Mouse (Mus musculus): ENCODE measurements around the gene Fsd2. TPM values are rescaled to one million over a fixed set of nuclear protein-coding genes. Genes with fewer than 3 reads are reported as not detected.
A peak's percentile ranks its signal among the peaks of the same experiment; 100 is the strongest.

Fsd2 gene
- total RNA-seq, 1 experiment from 2014 or later = 0.10 TPM

DNA sequence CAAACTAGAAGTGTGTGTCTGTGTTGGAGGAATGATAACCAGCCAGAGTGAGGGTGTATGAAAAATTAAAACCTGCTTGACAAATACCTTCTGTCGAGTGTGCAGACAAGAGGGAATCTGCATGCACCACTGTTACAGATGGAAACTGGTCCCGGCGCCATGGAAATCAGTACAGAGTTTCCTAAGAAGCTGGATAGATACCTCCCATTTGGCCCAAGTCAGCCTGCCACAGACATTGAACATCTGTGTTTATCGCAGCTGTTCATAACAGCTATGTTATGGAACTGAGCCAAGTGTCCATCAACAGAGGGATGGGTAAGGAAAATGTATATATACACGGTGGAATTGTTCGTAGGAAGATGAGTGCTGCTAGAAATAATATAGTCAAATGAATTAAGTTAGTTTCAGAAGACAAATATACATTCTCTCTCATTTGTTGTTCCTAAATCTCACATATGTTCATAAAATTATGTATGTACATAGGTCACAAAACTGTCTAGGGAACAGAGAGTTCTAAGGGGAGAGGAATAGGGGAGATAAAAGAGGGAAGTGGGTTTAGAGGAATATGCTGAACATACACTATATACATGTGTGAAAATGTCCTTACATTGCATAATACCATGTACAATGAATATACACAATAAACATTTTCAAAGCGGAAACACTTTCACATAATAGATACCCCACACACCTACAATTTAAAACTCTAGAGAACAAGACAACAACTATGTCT is 9.3 kb downstream of the Fsd2 start:
- no peak for ATAC-seq (replicated peaks; ENCODE audit: insufficient number of reproducible peaks, low FRiP score, low TSS enrichment, poor library complexity, severe bottlenecking)

DNA sequence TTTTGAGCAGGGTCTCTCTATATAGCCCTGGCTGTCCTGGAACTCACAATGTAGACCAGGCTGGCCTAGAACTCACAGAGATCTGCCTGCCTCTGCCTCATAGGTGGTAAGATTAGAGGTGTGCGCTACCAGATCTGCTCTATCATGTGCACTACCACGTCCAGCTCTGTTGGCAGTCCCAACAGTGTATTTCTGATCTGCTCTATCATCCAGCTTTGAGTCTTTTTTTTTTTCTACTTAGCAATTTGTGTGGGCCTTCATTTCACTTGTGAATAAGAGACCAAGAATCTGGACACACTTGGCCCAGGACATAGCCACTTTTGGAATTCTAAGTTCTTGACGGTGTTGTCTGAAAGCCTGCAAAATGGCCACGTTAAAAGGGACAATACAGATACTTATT is 9.9 kb downstream of the Fsd2 start:
- no peak for ATAC-seq (replicated peaks; ENCODE audit: insufficient number of reproducible peaks, low FRiP score, low TSS enrichment, poor library complexity, severe bottlenecking)

DNA sequence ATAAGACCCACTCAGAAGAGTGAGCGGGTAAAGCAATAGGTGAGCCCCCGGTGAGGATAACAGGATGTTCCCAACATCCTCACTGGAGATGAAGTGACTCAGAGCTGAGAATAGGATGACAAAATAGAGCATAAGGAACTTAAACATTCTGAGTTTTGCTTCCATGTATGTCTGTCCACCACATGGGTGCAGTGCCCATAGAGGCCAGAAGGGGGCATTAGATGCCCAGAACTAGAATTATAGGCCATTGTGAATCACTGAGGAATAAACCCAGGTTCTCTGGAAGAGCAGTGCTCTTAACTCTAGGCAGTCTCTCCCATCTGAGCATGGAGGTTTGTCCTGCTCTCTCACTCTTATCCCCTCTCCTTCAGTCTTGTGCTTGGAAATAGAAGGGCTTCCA is 12.4 kb downstream of the Fsd2 start:
- no peak for ATAC-seq (replicated peaks; ENCODE audit: insufficient number of reproducible peaks, low FRiP score, low TSS enrichment, poor library complexity, severe bottlenecking)

DNA sequence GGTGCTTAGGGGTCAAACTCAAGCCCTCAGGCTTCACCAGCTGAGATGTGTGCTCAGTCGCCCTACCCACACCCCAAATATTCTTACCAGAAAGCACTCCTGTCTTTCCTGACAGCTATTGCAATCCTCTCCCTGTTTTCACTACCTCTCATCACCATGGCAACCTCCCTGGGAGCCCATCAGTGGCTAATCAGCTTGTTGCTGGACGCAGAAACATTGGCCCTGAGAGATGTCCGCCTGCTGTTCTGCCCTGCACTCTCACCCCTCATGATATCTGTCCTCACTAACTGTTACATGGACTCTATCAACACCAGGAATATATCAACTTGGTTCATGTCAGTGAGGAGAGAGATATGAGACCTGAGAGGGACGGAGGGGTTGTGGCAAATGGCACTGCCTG is 13.2 kb downstream of the Fsd2 start:
- ATAC-seq (replicated peaks; ENCODE audit: insufficient number of reproducible peaks, low FRiP score, low TSS enrichment, poor library complexity, severe bottlenecking) = no peak

DNA sequence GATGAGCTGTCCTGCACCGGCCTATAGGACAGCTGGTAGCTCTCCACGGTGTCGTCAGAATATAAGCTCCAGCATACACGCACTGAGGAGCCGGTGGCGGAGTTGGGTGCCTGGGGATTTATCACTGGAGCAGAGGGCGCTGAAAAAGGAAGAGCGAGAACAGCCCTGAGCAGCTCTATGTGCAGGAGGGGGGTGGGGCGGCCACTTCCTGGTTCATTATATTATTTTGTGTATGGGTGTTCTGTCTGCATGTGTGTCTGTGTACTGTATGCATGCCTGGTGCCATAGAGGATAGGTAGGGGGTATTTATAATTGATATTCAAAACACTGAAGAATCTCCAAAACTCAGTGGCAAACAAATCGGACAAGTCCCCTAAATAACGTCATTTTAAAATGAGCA is 17.9 kb downstream of the Fsd2 start:
- no peak for ATAC-seq (replicated peaks; ENCODE audit: insufficient number of reproducible peaks, low FRiP score, low TSS enrichment, poor library complexity, severe bottlenecking)

DNA sequence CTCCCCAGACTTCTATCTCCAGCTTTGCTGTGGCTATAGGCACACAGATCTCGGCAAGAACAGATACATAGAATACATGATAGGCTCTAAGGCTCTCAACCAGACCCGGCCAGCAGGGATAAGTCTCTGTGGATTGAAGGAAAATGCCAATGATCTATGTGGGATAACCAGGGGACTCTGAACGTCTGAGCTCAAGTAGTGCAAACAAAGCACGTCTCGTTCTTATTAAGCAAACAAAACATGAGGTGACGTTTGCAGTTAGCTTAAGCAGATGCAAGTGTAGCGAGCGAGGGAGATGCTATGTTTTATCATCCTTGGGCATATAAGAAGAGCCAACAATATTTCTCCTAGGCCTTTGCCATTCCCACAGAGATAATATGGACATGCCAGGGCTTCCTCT is 23.8 kb downstream of the Fsd2 start:
- ATAC-seq (replicated peaks; ENCODE audit: insufficient number of reproducible peaks, low FRiP score, low TSS enrichment, poor library complexity, severe bottlenecking) = no peak

DNA sequence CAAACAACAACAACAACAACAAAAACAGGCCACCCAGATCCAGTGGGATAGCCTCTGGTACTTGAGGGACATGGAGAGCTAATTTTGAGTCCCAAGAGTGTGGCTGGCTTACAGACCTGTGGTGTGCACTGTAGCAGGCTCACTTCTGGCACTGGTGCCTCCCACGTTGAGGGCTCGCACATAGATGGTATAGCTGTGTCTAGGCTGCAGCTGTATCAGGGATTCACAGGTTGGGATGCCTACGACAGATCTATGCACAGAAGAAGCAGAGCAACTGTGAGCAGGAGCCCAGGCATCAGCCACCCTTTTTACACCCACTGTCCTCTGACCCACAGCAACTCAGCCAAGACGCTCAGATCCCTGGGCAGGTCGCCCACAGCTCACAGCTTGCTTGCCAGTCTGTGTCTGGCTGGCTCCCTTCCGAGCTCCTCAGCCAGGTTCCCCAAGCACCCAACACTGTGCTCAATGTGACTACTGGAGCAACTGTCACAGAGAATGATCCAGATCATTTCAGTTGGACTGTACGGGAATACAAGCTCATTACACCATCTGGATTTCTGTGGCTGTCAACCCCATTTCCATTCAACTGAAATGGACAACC is 24.7 kb downstream of the Fsd2 start:
- no peak for ATAC-seq (replicated peaks; ENCODE audit: insufficient number of reproducible peaks, low FRiP score, low TSS enrichment, poor library complexity, severe bottlenecking)

DNA sequence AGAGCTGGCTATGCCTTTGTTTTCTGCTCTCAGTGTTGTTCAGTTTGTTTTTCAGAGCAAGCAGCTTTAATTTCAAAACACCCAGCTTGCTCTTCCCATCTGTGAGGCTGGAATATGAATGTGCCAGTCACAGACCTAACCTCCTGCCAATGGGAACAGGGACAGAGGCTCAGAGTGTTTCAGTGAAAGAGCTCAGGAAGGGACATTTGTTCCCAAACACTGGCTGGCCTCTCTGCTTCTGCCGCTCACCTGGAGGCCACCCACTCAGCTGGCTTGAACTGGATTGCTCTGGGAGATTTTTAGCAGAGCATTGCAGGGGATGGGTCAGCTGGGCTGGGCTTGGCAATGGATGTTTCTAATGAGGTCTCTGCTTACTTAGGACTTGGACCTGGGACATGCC is 25.7 kb downstream of the Fsd2 start:
- no peak for ATAC-seq (replicated peaks; ENCODE audit: insufficient number of reproducible peaks, low FRiP score, low TSS enrichment, poor library complexity, severe bottlenecking)

DNA sequence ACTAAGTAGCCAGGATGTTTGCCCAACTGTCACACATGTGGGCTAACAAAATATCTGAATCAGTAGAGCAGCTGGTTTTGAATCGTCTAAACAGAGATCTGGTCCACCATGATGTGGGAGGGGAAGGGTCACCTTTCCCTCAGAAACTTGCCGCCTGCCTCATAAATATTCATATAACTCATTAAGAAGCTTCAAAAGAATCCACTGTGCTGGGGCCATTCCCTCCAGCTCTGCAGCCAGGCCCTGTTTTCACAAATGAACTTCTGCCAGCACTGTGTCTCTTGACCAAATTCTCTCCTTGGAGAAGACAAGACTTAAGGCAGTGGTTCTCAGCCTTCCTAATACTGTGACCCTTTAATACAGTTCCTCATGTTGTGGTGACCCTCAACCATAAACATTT is 27.2 kb downstream of the Fsd2 start:
- ATAC-seq (replicated peaks; ENCODE audit: insufficient number of reproducible peaks, low FRiP score, low TSS enrichment, poor library complexity, severe bottlenecking) = no peak

DNA sequence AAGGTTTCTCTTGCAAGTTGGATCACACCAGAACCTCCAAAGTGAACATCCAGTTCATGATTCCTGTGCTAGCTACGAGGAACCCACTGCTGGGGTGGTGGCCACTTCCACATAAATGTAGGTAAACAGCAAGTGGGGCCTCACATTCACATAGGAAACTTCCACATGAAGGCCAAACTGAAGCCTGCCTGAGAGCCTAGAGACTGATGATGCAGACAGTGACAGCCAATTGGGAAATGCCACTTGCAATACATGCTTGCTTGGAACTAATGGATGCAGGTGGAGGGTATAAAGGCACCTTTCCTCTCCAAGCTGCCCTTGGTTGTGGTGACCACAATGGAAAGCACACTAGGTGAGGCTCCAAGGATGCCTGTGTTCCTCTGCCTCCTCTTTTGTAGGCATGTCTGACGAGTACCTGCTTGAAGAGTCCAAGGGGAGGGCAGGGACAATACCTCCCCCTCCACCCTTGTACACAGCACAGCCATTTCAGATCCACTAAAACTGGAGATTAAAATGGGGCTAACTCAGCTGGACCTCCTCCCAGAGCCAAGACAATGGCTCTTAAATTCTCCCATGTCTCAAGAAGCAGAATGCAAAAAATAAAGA is 28.6 kb downstream of the Fsd2 start:
- ATAC-seq (replicated peaks; ENCODE audit: insufficient number of reproducible peaks, low FRiP score, low TSS enrichment, poor library complexity, severe bottlenecking) = no peak

DNA sequence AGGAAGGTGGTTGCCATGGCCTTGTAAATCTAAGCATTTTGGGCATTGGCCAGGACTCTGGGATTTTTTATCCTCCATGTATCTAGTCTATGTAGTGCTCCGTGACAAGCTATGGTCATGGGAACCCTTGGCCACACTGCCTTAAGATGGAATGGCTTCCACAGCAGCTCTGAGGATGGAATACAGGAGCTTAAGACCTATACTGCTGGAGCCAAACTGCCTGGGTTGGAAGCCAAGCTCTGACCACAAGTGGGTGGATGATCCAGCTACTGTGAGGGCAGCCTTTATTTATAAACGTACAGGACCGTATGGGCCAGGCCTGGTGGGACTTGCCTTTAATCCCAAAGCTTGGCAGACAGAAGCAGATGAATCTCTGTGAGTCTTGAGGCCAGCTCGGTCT is 30.3 kb downstream of the Fsd2 start:
- ATAC-seq (replicated peaks; ENCODE audit: insufficient number of reproducible peaks, low FRiP score, low TSS enrichment, poor library complexity, severe bottlenecking) = no peak

DNA sequence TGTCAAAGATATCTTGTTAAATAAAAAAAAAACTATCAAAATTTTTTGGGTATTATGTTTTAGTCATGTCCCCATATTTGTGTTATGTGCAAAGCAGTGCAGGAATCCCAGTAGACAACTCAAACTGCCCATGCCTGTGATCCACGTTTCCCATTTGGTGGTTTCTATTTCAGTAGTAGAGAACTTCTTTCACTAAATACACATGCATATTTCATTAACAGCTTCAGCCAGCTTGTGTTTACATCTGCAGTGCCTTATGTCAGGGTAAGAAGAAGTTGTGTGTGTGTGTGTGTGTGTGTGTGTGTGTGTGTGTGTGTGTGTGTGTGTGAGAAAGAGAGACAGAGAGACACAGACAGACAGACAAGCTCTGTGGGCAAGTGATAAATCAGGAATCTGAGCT is 35.3 kb downstream of the Fsd2 start:
- ATAC-seq (replicated peaks; ENCODE audit: insufficient number of reproducible peaks, low FRiP score, low TSS enrichment, poor library complexity, severe bottlenecking) = no peak

DNA sequence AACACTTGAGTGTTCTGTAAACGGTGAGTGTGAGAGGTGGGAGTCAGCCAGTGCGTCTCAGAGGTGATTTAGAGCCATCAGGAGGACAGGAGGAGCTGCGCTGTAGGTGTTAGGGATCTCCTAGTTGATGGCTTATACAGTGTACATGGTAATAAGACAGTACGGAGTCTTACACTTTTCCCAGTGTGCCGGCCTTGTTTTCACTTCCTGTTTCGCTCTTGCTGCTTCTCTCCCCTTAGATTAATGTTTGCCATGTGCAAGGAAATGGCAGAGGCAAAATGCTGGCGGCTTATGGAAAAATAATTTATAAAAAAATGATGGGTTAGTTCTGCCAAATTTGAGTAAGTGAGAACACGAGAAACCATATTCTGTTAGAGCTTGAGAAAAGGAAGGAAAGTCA is 37.8 kb downstream of the Fsd2 start:
- no peak for ATAC-seq (replicated peaks; ENCODE audit: insufficient number of reproducible peaks, low FRiP score, low TSS enrichment, poor library complexity, severe bottlenecking)

DNA sequence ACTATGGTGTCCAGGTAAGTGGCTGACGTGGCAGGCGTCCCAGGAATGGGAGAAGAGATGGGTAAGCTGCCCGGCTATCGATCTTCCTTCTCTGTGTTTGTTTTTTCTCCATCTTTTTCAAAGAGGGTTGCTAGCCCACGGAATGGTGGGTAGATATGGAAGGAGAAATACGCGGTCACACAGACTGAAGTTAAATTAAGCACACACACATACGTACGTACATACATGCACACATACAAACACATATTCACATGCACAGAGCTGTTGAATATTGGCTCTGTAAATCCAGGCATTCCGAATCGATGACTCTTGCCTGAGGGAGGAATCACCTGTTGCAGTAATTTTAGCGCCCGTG is 43.1 kb downstream of the Fsd2 start:
- ATAC-seq (replicated peaks; ENCODE audit: insufficient number of reproducible peaks, low FRiP score, low TSS enrichment, poor library complexity, severe bottlenecking) = no peak

DNA sequence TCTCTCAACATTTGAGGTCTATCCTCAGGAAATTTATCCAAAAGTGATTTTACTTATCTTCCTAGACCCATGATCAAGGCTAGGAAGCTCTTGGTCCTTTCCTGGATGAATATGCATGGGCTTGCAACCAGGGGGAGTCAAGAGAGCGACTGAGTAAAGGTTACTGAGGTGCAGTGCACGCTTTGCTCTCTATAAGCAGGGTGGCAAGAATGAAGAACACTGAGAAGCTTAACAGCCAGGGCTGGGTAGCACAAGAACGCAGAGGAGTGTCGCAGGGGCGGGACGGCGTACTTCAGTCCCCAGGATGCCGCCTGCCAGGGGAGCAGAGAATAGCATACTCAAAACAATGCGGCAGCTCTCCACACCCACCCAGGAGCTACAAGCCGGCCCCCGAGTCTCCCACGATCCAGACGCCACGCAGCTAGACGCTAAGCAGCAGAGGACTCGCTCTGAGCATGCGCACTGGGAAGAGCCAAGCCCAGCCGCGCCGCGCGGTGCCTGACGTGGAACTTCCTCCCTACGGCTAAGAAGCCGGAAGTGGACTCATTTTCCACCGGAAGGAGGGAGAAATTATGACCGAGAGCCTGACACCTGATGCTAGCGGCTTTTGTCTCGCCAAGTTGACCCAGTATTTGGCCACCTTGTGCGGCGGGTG is 43.6 kb downstream of the Fsd2 start:
- ATAC-seq (replicated peaks; ENCODE audit: insufficient number of reproducible peaks, low FRiP score, low TSS enrichment, poor library complexity, severe bottlenecking) = peak; percentile 98

DNA sequence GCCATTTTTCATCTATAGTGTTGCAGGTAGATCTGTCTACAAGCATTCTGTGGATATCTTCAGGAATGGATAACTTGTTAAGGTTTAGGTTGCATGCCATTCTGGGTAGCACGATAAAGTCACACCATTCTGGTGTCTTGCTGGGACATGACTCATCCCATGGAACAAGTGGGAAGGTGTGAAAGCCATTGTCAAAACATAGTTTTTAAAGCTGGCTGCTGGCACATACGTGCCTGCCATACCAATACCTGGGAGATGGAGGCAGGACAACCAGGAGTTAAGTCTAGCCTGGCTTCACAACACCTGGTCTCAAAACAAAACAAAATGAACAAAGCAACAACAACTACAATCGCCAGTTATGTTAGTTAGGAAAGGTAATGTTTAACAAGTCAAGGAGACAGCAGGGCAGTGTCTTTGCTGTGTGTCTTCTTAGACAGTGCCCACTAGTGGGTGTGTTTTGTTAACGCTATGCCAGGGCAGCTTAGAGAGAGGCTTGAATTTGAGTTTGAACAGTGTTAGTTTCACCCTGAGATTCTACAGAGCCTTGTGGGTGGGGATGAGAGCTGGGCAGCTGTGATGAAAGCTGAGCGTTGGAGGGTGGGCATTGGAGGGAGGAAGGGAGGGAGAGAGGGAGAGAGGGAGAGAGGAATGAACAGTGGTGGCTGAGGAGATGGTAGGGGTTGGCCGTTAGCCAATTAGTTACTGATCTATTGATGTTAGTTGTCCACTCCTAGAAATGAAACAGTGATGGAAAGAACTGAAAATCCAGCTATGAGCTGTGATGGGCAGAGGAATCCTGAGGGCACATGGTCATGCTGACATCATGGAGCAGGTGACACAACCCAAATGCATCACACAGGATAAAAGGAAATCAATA is 50.4 kb downstream of the Fsd2 start:
- ATAC-seq (replicated peaks; ENCODE audit: insufficient number of reproducible peaks, low FRiP score, low TSS enrichment, poor library complexity, severe bottlenecking) = no peak

DNA sequence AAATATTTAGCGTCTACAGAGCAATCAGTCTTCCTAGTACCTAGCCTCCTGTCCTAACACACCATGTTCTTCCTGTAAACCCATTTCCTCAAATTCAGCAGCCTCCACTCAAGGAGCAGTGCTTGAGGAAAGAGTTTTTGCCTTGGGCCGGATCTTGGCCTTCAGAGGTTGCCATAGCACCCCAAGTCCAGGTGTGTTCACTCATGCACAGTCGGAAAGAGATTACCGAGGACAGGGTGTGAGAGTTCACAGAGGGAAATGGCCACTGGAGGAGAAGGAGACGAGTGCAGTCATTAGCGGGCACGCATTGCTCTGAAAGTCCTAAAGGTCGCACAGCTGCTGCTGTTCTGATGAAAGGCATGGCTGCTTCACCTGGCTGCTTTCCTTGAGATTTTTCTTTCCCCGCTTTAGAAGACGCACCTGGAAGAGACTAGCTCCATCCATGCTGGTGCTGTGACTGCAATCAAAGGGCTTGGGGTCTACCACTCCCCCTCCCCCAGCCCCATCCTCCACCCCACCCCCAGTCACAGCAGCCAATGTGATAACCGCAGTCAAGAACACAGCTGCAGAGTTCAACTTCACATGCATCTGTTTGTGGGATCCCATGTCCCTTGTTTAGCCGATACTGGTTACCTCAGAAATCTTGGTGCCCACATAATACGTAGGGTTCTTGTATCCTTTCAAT is 51.7 kb downstream of the Fsd2 start:
- no peak for ATAC-seq (replicated peaks; ENCODE audit: insufficient number of reproducible peaks, low FRiP score, low TSS enrichment, poor library complexity, severe bottlenecking)

DNA sequence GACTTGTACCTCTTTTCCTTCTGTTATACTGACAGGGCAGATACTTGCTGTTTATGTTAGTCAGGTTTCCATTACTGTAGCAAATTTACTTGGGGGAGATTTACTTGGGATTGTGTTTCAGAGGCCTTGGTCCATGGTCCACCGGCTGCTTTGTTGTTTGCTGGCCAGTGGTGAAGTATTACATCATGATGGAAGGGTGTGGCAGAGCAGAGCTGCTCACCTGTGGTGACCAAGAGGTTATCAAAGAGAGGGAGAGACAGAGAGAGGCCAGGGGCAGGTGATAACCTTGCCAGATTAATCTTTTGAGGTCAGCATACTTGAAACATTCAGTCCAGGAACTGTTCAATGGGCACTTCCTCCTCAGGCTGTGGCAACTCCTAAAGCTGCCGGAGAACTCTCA is 65.7 kb downstream of the Fsd2 start:
- ATAC-seq (replicated peaks; ENCODE audit: insufficient number of reproducible peaks, low FRiP score, low TSS enrichment, poor library complexity, severe bottlenecking) = no peak

DNA sequence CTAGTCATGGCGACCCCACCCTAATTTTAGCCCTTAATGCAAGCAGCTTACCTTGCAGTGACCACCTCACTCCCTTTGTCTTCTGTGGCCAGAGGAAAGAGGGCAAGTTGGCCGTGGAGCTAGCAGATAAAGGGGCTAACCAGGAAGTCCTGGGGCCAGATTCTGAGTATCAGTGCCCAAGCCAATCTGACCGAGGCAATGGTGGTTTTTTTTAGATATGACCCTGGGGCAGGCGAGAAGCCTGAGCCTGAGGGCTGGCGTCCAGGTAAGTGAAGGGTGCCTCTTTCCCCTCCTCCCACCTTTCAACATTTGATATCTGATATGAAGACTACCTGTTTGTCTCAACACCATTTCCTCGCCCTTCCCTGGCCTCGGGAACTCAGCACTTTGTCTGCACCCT is 68.6 kb downstream of the Fsd2 start, which contains the start of gene BC048679:
TSS of gene BC048679 (minus strand) at position 101 of the 400 bp plus-strand sequence.
- ATAC-seq (replicated peaks; ENCODE audit: insufficient number of reproducible peaks, low FRiP score, low TSS enrichment, poor library complexity, severe bottlenecking) = no peak

All from monocyte, adult 5-6 weeks (primary cell).